Mouse (Mus musculus): ENCODE measurements around the gene Coro6. TPM values are rescaled to one million over a fixed set of nuclear protein-coding genes. Genes with fewer than 3 reads are reported as not detected.

The Coro6 gene
- polyA plus RNA-seq, 1 experiment from 2014 or later, result not detected

GRCm38 (mm10) chr11:77513811-77514170, 51.6 kb downstream of the Coro6 start:
- Histone ChIP-seq H3K9me3 (ENCODE audit: control insufficient read depth, low read length) (no peaks in the 10 kb centered on the region), H3K36me3 (ENCODE audit: control insufficient read depth, insufficient read depth, low read length) (no peaks in the 10 kb centered on the region), H3K4me2 (ENCODE audit: low read depth, low read length) (peak overlapping the region; percentile 98), H3K4me3 (ENCODE audit: low read length) (peak overlapping the region; percentile 54), H3K4me1 (ENCODE audit: control insufficient read depth, insufficient read depth, low read length) (peaks cover 28% of the 10 kb centered on the region), H3K9ac (ENCODE audit: low read depth, low read length) (peak overlapping the region; percentile 67), H3K27me3 (replicated peaks; ENCODE audit: control insufficient read depth, insufficient read depth, low read length) (peaks cover 6% of the 10 kb centered on the region; the same call in 1 of the 2 replicates), H3K27ac (ENCODE audit: low read length) (peak overlapping the region; percentile 46; the same call in 1 of the 2 replicates)
- 12% methylated on average over 10 of the region's 10 CpGs for WGBS
- ATAC-seq, result no peak

DNA sequence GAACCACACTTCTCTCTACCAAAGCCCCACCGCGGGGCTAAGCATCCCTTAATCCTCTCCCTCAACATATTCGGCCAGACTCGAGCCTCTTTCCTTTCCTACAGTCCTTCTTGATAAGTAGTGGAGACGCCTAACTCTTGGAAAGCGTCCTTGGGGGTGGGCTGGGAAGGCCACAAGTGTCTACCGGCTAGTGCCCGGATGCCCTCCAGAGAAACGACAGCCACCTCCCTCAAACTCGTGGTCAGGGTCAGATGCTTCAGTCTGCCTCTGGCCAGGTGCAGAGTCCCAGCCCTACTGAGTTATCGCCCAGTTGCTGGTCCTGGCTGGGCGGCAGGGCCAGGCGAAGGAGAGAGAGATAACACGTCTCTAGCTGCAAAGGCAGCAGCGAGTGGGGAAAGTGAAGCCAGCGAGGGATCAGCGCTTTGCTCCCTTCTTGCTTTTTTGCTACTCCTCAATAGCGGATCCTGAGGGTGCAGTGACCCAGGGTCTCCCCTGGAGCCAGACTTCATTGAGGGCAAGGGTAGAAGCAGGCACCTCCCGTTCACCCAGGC, 52.1 kb downstream of the Coro6 start:
- H3K4me2 ChIP-seq (ENCODE audit: low read depth, low read length), result peak overlapping the region; percentile 98
- H3K27me3 ChIP-seq (replicated peaks; ENCODE audit: control insufficient read depth, insufficient read depth, low read length), result peaks cover 6% of the 10 kb centered on the region; the same call in 1 of the 2 replicates
- peak; percentile 4; the same call in 1 of the 2 replicates for ATAC-seq
- peak overlapping the region; percentile 44; the same call in 1 of the 2 replicates for H3K27ac ChIP-seq (ENCODE audit: low read length)
- H3K9ac ChIP-seq (ENCODE audit: low read depth, low read length), result peak overlapping the region; percentile 67
- 18% methylated on average over 19 of the region's 19 CpGs for WGBS
- peak overlapping the region; percentile 58 for H3K4me3 ChIP-seq (ENCODE audit: low read length)
- H3K9me3 ChIP-seq (ENCODE audit: control insufficient read depth, low read length), result no peaks in the 10 kb centered on the region
- peaks cover 28% of the 10 kb centered on the region for H3K4me1 ChIP-seq (ENCODE audit: control insufficient read depth, insufficient read depth, low read length)
- no peaks in the 10 kb centered on the region for H3K36me3 ChIP-seq (ENCODE audit: control insufficient read depth, insufficient read depth, low read length)

GRCm38 (mm10) chr11:77514832-77515636, 52.8 kb downstream of the Coro6 start, which contains the start of gene Abhd15:
TSS of gene Abhd15 (plus strand) at chr11:77515121.
- H3K4me1 ChIP-seq (ENCODE audit: control insufficient read depth, insufficient read depth, low read length), result peaks cover 28% of the 10 kb centered on the region
- peak within 1 kb of the TSS; percentile 58 for H3K4me3 ChIP-seq (ENCODE audit: low read length)
- WGBS, result under 1% methylated on average over 66 of the region's 72 CpGs
- H3K4me2 ChIP-seq (ENCODE audit: low read depth, low read length), result peak within 1 kb of the TSS; percentile 98
- H3K27me3 ChIP-seq (replicated peaks; ENCODE audit: control insufficient read depth, insufficient read depth, low read length), result peaks cover 6% of the 10 kb centered on the region; the same call in 1 of the 2 replicates
- no peaks in the 10 kb centered on the region for H3K9me3 ChIP-seq (ENCODE audit: control insufficient read depth, low read length)
- ATAC-seq, result peak; percentile 57
- peak within 1 kb of the TSS; percentile 67 for H3K9ac ChIP-seq (ENCODE audit: low read depth, low read length)
- H3K36me3 ChIP-seq (ENCODE audit: control insufficient read depth, insufficient read depth, low read length), result no peaks in the 10 kb centered on the region
- H3K27ac ChIP-seq (ENCODE audit: low read length), result peak within 1 kb of the TSS; percentile 46

DNA sequence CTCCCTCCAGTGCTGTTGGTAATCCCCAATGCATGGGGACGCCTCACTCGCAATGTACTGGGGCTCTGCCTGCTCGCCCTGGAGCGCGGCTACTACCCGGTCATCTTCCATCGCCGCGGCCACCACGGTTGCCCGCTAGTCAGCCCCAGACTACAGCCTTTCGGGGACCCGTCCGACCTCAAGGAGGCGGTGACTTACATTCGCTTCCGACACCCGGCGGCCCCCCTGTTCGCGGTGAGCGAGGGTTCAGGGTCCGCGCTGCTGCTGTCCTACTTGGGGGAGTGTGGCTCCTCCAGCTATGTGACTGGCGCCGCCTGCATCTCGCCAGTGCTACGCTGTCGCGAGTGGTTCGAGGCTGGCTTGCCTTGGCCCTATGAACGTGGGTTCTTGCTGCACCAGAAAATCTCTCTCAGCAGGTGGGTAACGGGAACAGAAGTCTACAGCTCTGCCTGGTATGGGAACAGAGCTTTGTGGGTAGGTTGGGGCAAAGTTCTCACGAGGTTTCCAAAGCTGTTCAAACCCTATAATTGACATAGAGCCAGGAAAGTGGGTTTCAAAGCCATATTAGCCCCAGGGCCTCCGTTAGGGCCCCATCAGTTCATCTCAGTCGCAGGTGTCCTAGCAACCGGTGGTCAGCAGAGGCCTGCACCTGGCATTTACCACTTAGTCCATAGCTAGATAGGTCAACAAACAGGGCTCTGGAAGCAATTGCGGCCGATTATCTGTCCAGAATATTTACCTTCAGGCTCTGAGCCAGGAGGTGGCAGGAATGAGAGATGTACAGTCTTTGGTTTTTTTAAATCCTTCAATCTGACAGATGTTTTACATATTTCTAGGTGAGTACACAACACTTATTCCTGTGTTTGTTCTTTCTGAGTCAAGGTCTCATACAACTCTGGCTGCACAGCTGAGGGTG, 53.7 kb downstream of the Coro6 start, which contains the start of gene Trp53i13:
Gene Trp53i13 (minus strand): TSS at position 344 of the 916 bp plus-strand sequence.
- 9% methylated on average over 39 of the region's 39 CpGs for WGBS
- Histone ChIP-seq H3K36me3 (ENCODE audit: control insufficient read depth, insufficient read depth, low read length) (no peaks in the 10 kb centered on the region), H3K9ac (ENCODE audit: low read depth, low read length) (peak within 1 kb of the TSS; percentile 67)

DNA sequence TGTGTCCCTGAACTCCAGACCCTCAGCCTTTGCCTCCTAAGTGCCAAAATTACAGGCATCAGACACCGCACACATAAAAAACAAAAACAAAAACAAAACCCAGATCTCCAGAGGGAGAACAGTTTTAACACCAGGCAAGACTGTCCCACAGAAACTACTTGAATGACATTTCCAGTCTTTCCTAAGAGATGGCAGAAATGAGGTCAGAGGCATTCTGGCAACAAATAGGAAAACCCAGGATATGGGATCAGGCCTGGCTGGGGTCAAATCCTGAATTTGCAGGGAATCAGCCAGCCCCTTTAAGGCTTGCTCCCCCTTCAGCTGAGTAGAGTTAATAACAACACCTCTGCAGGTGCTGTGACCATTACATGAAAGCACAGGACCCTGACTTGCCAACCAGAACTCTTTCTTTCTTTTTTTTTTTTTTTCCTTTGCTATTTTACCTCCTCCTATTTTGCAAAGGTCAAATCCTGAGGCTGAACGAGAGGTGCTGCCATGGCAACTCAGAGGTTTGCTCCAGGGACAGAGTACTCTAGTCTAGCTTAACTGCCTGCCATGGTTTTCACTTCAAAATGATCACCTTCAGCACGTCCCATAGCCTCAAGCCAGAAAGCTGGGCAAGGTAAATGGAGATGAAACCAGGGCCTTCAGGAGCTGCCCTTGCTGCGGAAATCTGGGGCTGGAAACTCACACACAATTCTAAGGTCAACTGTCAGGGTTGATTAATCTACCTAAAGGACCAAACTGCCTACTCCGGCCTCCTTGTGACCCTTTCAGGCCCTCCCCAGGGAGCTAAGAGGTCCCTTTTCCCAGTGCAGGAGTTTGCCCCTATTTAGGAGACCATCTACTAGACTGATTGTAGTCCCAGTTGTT, 54.6 kb downstream of the Coro6 start:
- no peak for ATAC-seq
- H3K4me1 ChIP-seq (ENCODE audit: control insufficient read depth, insufficient read depth, low read length), result peaks cover 28% of the 10 kb centered on the region
- H3K27me3 ChIP-seq (replicated peaks; ENCODE audit: control insufficient read depth, insufficient read depth, low read length), result peaks cover 6% of the 10 kb centered on the region; the same call in 1 of the 2 replicates
- H3K4me2 ChIP-seq (ENCODE audit: low read depth, low read length), result no peak overlapping the region
- no peaks in the 10 kb centered on the region for H3K9me3 ChIP-seq (ENCODE audit: control insufficient read depth, low read length)
- no peak overlapping the region for H3K27ac ChIP-seq (ENCODE audit: low read length)
- WGBS, result 67% methylated on average over 5 of the region's 5 CpGs
- H3K9ac ChIP-seq (ENCODE audit: low read depth, low read length), result no peak overlapping the region
- no peak overlapping the region for H3K4me3 ChIP-seq (ENCODE audit: low read length)
- H3K36me3 ChIP-seq (ENCODE audit: control insufficient read depth, insufficient read depth, low read length), result no peaks in the 10 kb centered on the region

More for the DNA sequence above, 53.7 kb downstream of the Coro6 start, which contains the start of gene Trp53i13:
- peak within 1 kb of the TSS; percentile 98 for H3K4me2 ChIP-seq (ENCODE audit: low read depth, low read length)
- no peaks in the 10 kb centered on the region for H3K9me3 ChIP-seq (ENCODE audit: control insufficient read depth, low read length)
- peaks cover 6% of the 10 kb centered on the region; the same call in 1 of the 2 replicates for H3K27me3 ChIP-seq (replicated peaks; ENCODE audit: control insufficient read depth, insufficient read depth, low read length)
- peaks cover 28% of the 10 kb centered on the region for H3K4me1 ChIP-seq (ENCODE audit: control insufficient read depth, insufficient read depth, low read length)
- H3K4me3 ChIP-seq (ENCODE audit: low read length), result peak within 1 kb of the TSS; percentile 58
- H3K27ac ChIP-seq (ENCODE audit: low read length), result no peak within 1 kb of the TSS; the same call in 1 of the 2 replicates
- no peak for ATAC-seq

- no peaks in the 10 kb centered on the region for H3K36me3 ChIP-seq (ENCODE audit: control insufficient read depth, insufficient read depth, low read length)
- peaks cover 24% of the 10 kb centered on the region for H3K4me1 ChIP-seq (ENCODE audit: control insufficient read depth, insufficient read depth, low read length)
- H3K27ac ChIP-seq (ENCODE audit: low read length), result no peak overlapping the region
- H3K9ac ChIP-seq (ENCODE audit: low read depth, low read length), result no peak overlapping the region
- H3K4me3 ChIP-seq (ENCODE audit: low read length), result no peak overlapping the region
- 79% methylated on average over 27 of the region's 27 CpGs for WGBS
- no peak overlapping the region for H3K4me2 ChIP-seq (ENCODE audit: low read depth, low read length)
- ATAC-seq, result no peak
- no peaks in the 10 kb centered on the region for H3K9me3 ChIP-seq (ENCODE audit: control insufficient read depth, low read length)
- peaks cover 6% of the 10 kb centered on the region; the same call in 1 of the 2 replicates for H3K27me3 ChIP-seq (replicated peaks; ENCODE audit: control insufficient read depth, insufficient read depth, low read length)
Measured at GRCm38 (mm10) chr11:77518051-77518798, 56.0 kb downstream of the Coro6 start.

DNA sequence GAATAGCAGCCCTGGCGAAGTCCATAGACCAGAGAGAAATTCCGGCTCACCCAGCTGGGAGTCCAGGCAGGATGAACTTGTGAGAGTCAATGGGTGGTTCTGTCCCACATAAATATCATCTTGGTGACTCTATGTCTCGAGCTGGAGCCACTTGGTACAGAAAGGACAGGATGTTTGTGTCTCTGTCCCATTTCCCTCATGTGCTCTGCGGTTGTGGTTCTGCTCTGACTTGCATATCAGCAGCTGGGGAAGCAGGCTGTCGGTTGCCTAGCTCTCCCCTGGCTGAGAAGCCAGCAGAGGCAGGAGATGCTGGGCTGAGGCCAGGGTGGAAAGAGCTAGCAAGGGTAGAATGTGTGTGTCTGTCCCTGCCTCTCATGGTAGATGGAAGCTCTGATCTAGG, 56.8 kb downstream of the Coro6 start, which contains the start of gene Gm10392:
Gene Gm10392 (minus strand): TSS at position 156 of the 400 bp plus-strand sequence.
- H3K9me3 ChIP-seq (ENCODE audit: control insufficient read depth, low read length), result no peaks in the 10 kb centered on the region
- peaks cover 6% of the 10 kb centered on the region; the same call in 1 of the 2 replicates for H3K27me3 ChIP-seq (replicated peaks; ENCODE audit: control insufficient read depth, insufficient read depth, low read length)
- no peak within 1 kb of the TSS for H3K4me2 ChIP-seq (ENCODE audit: low read depth, low read length)
- no peak within 1 kb of the TSS for H3K4me3 ChIP-seq (ENCODE audit: low read length)
- H3K9ac ChIP-seq (ENCODE audit: low read depth, low read length), result no peak within 1 kb of the TSS
- no peak for ATAC-seq
- peaks cover 20% of the 10 kb centered on the region for H3K4me1 ChIP-seq (ENCODE audit: control insufficient read depth, insufficient read depth, low read length)
- WGBS, result 64% methylated on average over 5 of the region's 5 CpGs
- H3K27ac ChIP-seq (ENCODE audit: low read length), result no peak within 1 kb of the TSS; the same call in 1 of the 2 replicates
- no peaks in the 10 kb centered on the region for H3K36me3 ChIP-seq (ENCODE audit: control insufficient read depth, insufficient read depth, low read length)

All from intestine, embryonic 16.5 days (tissue).